Mouse (Mus musculus) erythroblast, embryonic 14.5 days (primary cell): ENCODE data around the gene Tagln2.

Experiments
- GATA1 ChIP-seq: IDR thresholded peaks from 2 replicates; pipeline ENCODE4 v1.6.1; 2012; ENCODE audit warnings: low read length, inconsistent platforms, mixed read lengths
- TAL1 ChIP-seq: IDR thresholded peaks from 3 replicates; pipeline ENCODE4 v1.6.1; 2012; ENCODE audit warnings: low read length, inconsistent platforms, mixed read lengths

GRCm38 (mm10) chr1:172526380-172527081 is 26.7 kb downstream of the Tagln2 start:
- TF ChIP-seq GATA1 (no peak), TAL1 (no peak)
